Mouse (Mus musculus): ENCODE measurements at regions not wholly inside any gene's neighbourhood (a gene's known extent, or its start where the extent isn't known, plus 50 kb on each side); places are given as distances from the start of the nearest gene placed in this dataset.

DNA sequence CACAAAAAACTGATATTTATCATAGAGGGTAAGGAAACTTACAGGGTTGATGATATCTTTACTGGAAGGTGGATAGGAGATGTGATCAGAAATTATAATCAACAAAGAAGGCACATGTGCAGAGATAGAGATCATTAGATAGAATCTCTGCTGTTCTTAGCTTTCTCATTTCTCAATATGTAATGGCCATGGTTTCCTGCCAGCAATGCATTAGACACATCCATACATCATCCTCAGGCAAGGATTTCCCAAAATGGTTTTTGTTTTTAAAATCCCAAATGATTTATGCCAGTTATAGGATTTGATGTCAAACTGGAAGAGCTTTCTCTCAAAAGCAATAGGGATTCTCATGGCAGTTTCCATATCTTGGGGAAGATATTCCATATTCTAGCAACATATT is 52.0 kb upstream of the C030005K15Rik start:
- no peak overlapping the region for H3K4me2 ChIP-seq (replicated peaks; ENCODE audit: low read depth, low read length)
- no peaks in the 10 kb centered on the region for H3K36me3 ChIP-seq (ENCODE audit: insufficient read depth, low read length)
- H3K27me3 ChIP-seq (ENCODE audit: insufficient read depth, low read length) = no peaks in the 10 kb centered on the region
- H3K4me1 ChIP-seq (ENCODE audit: insufficient read depth, low read length) = no peaks in the 10 kb centered on the region
- H3K9me3 ChIP-seq (ENCODE audit: low read length) = no peaks in the 10 kb centered on the region
- no peak overlapping the region for H3K27ac ChIP-seq (ENCODE audit: low read length)
- no peak for ATAC-seq (ENCODE audit: low FRiP score, low TSS enrichment)
- no peak overlapping the region for H3K9ac ChIP-seq (replicated peaks; ENCODE audit: low read length)
- H3K4me3 ChIP-seq (ENCODE audit: low read length) = no peak overlapping the region

DNA sequence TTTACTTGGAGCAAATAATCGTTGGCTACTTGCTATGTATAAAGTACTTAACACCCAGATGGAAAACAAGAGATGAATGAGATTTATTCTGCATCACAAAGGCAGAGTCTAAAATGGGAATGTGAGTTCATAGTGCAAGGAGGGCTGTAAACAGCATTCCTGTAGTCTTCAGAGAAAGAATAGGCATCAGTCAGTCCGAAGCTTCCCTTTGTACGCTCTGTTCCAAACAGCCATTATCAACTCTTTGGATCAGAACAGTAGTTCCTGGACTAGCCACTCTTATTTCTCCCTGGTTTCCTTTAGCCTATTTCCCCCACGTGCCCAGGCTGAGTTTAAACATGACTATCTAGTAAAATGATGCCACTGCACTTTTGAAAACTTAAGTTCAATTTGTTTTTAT is 52.8 kb upstream of the C030005K15Rik start:
- no peak for ATAC-seq (ENCODE audit: low FRiP score, low TSS enrichment)
- no peak overlapping the region for H3K4me2 ChIP-seq (replicated peaks; ENCODE audit: low read depth, low read length)
- H3K9ac ChIP-seq (replicated peaks; ENCODE audit: low read length) = no peak overlapping the region
- no peaks in the 10 kb centered on the region for H3K36me3 ChIP-seq (ENCODE audit: insufficient read depth, low read length)
- no peak overlapping the region for H3K4me3 ChIP-seq (ENCODE audit: low read length)
- no peaks in the 10 kb centered on the region for H3K4me1 ChIP-seq (ENCODE audit: insufficient read depth, low read length)
- H3K27ac ChIP-seq (ENCODE audit: low read length) = no peak overlapping the region
- WGBS = 68% methylated on average over 4 of the region's 4 CpGs
- H3K9me3 ChIP-seq (ENCODE audit: low read length) = no peaks in the 10 kb centered on the region
- H3K27me3 ChIP-seq (ENCODE audit: insufficient read depth, low read length) = no peaks in the 10 kb centered on the region

DNA sequence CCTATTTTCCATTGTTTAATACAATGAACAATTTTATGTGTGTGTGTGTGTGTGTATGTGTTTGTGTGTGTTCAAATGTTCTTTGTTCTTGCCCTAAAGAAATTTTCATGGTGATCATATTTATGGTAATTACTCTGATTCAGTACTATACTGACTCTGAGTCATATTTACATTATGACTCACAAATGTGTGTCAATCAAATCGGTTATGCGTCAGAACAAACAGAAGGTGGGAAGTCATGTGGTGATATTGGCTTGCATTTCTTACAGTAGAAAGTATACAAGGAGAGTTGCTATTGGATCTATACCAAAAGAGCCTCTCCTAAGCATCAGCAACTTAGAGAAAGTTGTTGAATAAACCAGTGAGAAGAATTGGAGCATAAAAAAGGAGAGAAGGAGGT is 67.2 kb upstream of the C030005K15Rik start:
- Histone ChIP-seq H3K27me3 (ENCODE audit: insufficient read depth, low read length) (no peaks in the 10 kb centered on the region), H3K9ac (replicated peaks; ENCODE audit: low read length) (no peak overlapping the region), H3K27ac (ENCODE audit: low read length) (no peak overlapping the region), H3K4me2 (replicated peaks; ENCODE audit: low read depth, low read length) (no peak overlapping the region), H3K4me1 (ENCODE audit: insufficient read depth, low read length) (no peaks in the 10 kb centered on the region), H3K4me3 (ENCODE audit: low read length) (no peak overlapping the region), H3K36me3 (ENCODE audit: insufficient read depth, low read length) (no peaks in the 10 kb centered on the region), H3K9me3 (ENCODE audit: low read length) (no peaks in the 10 kb centered on the region)
- 87% methylated on average over 2 of the region's 2 CpGs for WGBS
- no peak for ATAC-seq (ENCODE audit: low FRiP score, low TSS enrichment)

DNA sequence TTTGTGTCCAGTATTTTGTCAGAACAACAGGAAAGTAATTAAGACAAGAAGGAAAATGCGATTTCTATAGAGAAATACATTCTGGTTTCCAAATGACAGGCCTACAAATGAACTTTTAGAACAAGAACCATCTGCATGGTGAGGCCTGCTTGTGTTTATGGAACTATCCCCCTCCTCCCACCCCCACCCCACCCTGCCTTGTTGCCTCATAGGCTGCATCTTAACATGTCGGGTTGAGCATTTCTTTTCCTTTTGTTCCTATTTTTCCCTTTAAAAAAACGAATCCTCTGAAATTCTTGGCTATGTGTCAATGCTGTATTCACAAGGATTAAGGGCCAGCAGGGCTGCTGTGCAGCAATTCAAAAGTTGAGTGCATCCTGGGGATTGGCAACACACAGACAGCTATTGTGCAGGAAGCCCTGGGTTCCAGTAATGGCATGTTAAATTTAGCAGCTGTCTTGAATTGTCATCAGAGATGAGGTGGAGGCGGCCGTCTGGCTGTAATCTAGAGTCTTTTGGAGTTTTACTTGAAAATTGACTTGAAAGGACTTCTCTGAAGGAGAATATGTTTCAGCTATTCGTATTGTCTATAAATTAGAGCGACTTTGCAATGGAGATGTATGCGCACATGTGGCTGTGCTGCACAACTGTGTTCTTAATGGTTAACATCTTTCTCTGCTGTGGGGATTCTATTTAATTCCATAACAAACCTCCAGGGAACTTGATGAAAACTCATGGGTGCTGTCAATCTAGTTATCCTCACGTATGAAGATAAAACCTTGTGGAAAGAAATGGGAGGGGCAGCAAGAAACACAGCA is 75.1 kb upstream of the C030005K15Rik start:
- Histone ChIP-seq H3K9me3 (ENCODE audit: low read length) (no peaks in the 10 kb centered on the region), H3K4me1 (ENCODE audit: insufficient read depth, low read length) (no peaks in the 10 kb centered on the region), H3K27ac (ENCODE audit: low read length) (no peak overlapping the region), H3K36me3 (ENCODE audit: insufficient read depth, low read length) (no peaks in the 10 kb centered on the region), H3K4me3 (ENCODE audit: low read length) (no peak overlapping the region), H3K4me2 (replicated peaks; ENCODE audit: low read depth, low read length) (no peak overlapping the region), H3K27me3 (ENCODE audit: insufficient read depth, low read length) (no peaks in the 10 kb centered on the region), H3K9ac (replicated peaks; ENCODE audit: low read length) (no peak overlapping the region)
- 60% methylated on average over 9 of the region's 9 CpGs for WGBS
- no peak for ATAC-seq (ENCODE audit: low FRiP score, low TSS enrichment)

DNA sequence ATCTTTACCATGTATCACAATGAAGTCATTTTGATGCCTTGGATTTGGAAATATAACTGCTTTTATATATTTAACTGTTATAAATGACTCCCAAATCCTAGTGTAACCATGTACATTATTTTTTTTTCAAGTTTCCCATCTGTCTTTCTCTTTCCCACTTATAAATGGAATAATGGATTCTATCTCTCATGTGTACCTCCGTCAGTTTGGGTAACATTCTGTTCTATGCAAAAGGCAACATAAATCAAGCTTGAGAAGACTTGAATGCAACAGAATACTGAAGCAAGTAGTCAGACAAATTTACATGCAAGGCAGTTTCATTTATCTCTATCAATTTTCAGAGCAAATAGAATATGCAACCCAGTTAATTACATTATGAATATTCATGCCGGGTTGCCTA is 81.4 kb upstream of the C030005K15Rik start:
- 83% methylated on average over 2 of the region's 2 CpGs for WGBS
- Histone ChIP-seq H3K9ac (replicated peaks; ENCODE audit: low read length) (no peak overlapping the region), H3K9me3 (ENCODE audit: low read length) (no peaks in the 10 kb centered on the region), H3K27me3 (ENCODE audit: insufficient read depth, low read length) (no peaks in the 10 kb centered on the region), H3K4me2 (replicated peaks; ENCODE audit: low read depth, low read length) (no peak overlapping the region), H3K4me3 (ENCODE audit: low read length) (no peak overlapping the region), H3K27ac (ENCODE audit: low read length) (no peak overlapping the region), H3K36me3 (ENCODE audit: insufficient read depth, low read length) (no peaks in the 10 kb centered on the region), H3K4me1 (ENCODE audit: insufficient read depth, low read length) (no peaks in the 10 kb centered on the region)
- no peak for ATAC-seq (ENCODE audit: low FRiP score, low TSS enrichment)

DNA sequence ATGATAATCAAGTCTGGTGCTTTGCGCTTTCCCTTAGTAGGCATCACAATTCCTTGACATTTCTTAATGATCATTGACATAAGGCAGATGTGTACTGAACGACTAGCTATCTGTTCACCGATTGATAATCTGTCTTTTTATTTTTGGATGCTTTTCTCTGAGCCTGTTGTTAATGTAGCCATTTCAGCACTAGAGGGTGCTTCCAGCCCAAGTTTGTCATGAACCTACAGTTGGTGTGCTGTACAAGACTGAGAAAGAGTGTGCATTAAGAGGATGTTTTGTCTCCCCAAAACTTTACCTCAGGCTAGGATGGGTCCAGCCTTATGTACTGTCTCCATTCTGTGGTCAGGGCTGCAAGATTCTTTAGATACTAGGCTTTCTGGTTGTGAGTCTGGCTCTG is 116.0 kb upstream of the C030005K15Rik start:
- Histone ChIP-seq H3K9me3 (ENCODE audit: low read length) (no peaks in the 10 kb centered on the region), H3K4me1 (ENCODE audit: insufficient read depth, low read length) (no peaks in the 10 kb centered on the region), H3K9ac (replicated peaks; ENCODE audit: low read length) (no peak overlapping the region), H3K4me2 (replicated peaks; ENCODE audit: low read depth, low read length) (no peak overlapping the region), H3K36me3 (ENCODE audit: insufficient read depth, low read length) (no peaks in the 10 kb centered on the region), H3K27ac (ENCODE audit: low read length) (no peak overlapping the region), H3K4me3 (ENCODE audit: low read length) (no peak overlapping the region), H3K27me3 (ENCODE audit: insufficient read depth, low read length) (no peaks in the 10 kb centered on the region)
- ATAC-seq (ENCODE audit: low FRiP score, low TSS enrichment) = no peak
- WGBS = 88% methylated on average over 3 of the region's 3 CpGs

DNA sequence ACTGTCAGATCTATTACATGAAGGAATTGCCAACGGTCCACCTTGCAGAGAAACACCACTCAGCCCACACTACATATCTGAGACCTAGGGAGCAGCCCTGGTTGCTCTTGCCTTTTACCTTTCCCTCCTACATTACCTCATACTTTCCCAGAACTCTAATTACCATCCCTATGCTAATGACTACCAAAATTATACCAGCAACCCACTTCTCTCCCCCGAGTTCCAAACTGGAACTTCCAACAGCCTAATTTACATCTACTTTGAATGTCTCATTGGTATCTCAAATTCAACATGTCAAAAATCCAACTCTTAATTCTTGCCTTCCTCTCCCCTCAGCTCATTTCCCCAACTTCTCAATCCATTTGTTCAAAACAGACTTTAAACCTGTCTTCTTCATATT is 124.9 kb upstream of the C030005K15Rik start:
- ATAC-seq (ENCODE audit: low FRiP score, low TSS enrichment) = no peak
- Histone ChIP-seq H3K4me1 (ENCODE audit: insufficient read depth, low read length) (no peaks in the 10 kb centered on the region), H3K36me3 (ENCODE audit: insufficient read depth, low read length) (no peaks in the 10 kb centered on the region), H3K27ac (ENCODE audit: low read length) (no peak overlapping the region), H3K4me3 (ENCODE audit: low read length) (no peak overlapping the region), H3K4me2 (replicated peaks; ENCODE audit: low read depth, low read length) (no peak overlapping the region), H3K9ac (replicated peaks; ENCODE audit: low read length) (no peak overlapping the region), H3K9me3 (ENCODE audit: low read length) (no peaks in the 10 kb centered on the region), H3K27me3 (ENCODE audit: insufficient read depth, low read length) (no peaks in the 10 kb centered on the region)
- 74% methylated on average over 2 of the region's 2 CpGs for WGBS

DNA sequence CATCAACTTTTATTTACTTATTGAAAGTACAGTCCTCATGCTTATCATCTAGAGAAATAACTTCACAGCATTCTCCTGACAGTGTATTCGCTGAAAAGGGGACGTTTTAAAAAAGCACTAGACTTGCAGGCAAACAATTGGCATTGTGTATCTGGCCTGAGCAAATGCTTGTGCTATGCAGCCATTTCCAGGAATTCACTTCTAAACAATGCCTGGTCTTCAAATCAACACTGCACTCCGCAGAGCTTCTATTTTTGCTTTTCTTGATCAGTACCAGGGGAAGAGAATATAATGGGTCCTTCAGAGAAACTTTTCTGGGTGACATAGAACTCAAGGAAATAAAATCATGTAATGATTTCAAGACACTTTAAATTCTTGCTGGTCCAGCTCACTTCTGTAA is 150.5 kb upstream of the C030005K15Rik start:
- H3K27ac ChIP-seq (ENCODE audit: low read length) = no peak overlapping the region
- no peaks in the 10 kb centered on the region for H3K9me3 ChIP-seq (ENCODE audit: low read length)
- H3K9ac ChIP-seq (replicated peaks; ENCODE audit: low read length) = no peak overlapping the region
- H3K36me3 ChIP-seq (ENCODE audit: insufficient read depth, low read length) = no peaks in the 10 kb centered on the region
- no peaks in the 10 kb centered on the region for H3K4me1 ChIP-seq (ENCODE audit: insufficient read depth, low read length)
- ATAC-seq (ENCODE audit: low FRiP score, low TSS enrichment) = no peak
- no peak overlapping the region for H3K4me2 ChIP-seq (replicated peaks; ENCODE audit: low read depth, low read length)
- no peak overlapping the region for H3K4me3 ChIP-seq (ENCODE audit: low read length)
- H3K27me3 ChIP-seq (ENCODE audit: insufficient read depth, low read length) = no peaks in the 10 kb centered on the region
- WGBS = 75% methylated on average over 3 of the region's 3 CpGs

DNA sequence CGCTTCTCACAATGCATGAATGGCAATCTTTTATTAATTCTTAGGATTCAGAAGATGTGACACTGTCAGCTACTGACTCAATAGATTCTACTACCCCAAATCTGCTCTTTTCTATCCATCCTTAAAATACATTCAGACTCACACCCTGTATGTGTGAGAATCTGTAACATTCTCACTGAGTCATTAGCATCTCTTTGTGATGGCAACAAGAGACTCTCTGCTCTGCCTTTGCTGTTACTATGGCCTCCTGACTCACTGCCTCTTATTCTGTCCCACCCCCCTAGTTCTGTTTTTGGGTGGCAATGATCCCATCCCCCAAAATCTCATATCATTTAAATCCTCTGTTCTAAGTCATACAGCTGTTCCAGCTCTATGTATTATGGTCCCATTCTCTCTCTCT is 159.5 kb upstream of the C030005K15Rik start:
- no peaks in the 10 kb centered on the region for H3K4me1 ChIP-seq (ENCODE audit: insufficient read depth, low read length)

DNA sequence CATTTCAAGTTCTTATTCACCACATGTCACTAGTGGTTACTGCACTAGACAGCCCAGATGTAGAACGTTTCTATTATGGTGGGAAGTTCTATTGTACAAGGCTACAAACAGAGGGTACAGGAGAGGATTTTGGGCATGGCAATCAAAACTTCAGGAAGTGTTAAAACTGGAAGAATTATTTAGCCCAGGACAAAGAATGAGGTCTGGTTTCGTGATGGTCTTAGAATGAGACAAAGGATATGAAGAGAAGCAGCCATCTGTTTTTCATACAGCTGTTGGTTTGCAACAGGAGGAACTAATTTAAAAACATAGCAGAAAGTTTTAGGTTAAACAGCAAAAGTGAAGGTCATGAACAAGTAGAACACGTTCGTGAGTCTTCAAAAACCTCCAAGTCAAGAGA is 179.2 kb upstream of the C030005K15Rik start:
- Histone ChIP-seq H3K4me1 (ENCODE audit: insufficient read depth, low read length) (no peaks in the 10 kb centered on the region), H3K9me3 (ENCODE audit: low read length) (no peaks in the 10 kb centered on the region), H3K4me2 (replicated peaks; ENCODE audit: low read depth, low read length) (no peak overlapping the region), H3K4me3 (ENCODE audit: low read length) (no peak overlapping the region), H3K9ac (replicated peaks; ENCODE audit: low read length) (no peak overlapping the region), H3K27ac (ENCODE audit: low read length) (no peak overlapping the region), H3K27me3 (ENCODE audit: insufficient read depth, low read length) (no peaks in the 10 kb centered on the region), H3K36me3 (ENCODE audit: insufficient read depth, low read length) (no peaks in the 10 kb centered on the region)
- ATAC-seq (ENCODE audit: low FRiP score, low TSS enrichment) = no peak
- WGBS = 63% methylated on average over 4 of the region's 4 CpGs

More for the DNA sequence above, 159.5 kb upstream of the C030005K15Rik start:
- Histone ChIP-seq H3K4me3 (ENCODE audit: low read length) (no peak overlapping the region), H3K27me3 (ENCODE audit: insufficient read depth, low read length) (no peaks in the 10 kb centered on the region), H3K36me3 (ENCODE audit: insufficient read depth, low read length) (no peaks in the 10 kb centered on the region), H3K9ac (replicated peaks; ENCODE audit: low read length) (no peak overlapping the region), H3K9me3 (ENCODE audit: low read length) (no peaks in the 10 kb centered on the region), H3K4me2 (replicated peaks; ENCODE audit: low read depth, low read length) (no peak overlapping the region), H3K27ac (ENCODE audit: low read length) (no peak overlapping the region)
- 95% methylated on average over 1 of the region's 1 CpGs for WGBS
- ATAC-seq (ENCODE audit: low FRiP score, low TSS enrichment) = no peak
